Mouse (Mus musculus): ENCODE measurements around the gene Ndufaf2. TPM values are rescaled to one million over a fixed set of nuclear protein-coding genes. Genes with fewer than 3 reads are reported as not detected.

Gene Ndufaf2
- 101 TPM in 2 replicates for polyA plus RNA-seq (2015; fragmentation: Nextera tagmentation; extraction: Ambion mirVana)

DNA sequence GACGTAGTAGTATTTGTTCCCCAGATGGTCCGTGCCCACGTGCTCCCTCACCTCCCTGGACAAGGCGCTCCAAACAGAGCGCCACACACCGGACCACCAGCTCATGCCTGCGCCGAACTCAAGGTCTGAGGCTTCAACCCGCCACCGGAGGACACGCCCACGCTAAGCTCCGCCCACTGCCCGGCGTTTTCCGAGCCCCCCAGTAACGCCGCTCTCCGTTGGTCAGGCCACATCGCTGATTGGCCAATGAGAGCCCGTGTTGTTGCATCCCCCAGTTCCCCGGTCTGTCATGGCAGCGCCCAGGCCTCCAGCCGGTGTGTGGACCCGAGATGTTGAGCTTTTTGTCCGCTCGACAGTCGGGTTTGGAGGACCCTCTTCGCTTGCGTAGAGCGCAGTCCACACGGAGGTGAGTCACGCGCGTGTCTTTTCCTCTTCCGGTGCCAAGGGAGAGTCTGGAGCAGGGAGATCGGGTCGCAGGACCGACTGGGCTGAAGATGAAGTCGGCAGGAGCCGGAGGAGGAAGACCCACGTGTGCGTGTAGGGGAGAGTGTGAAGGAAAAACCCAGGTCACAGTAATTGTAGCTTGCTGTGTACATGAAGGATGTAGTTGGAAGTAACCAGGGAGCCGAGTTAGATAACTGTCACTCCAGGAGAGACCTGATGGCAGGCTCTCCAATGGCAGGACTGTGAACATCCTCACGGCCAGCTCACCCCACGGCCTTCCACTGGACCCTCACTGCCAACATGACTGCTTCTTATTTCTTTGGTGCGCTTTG lies at the start of gene Ndufaf2, which contains the start of gene Ercc8:
Ndufaf2 (minus strand) TSS at position 159 of the 776 bp plus-strand sequence.
Ercc8 (plus strand) TSS at position 267 of the 776 bp plus-strand sequence.
- peak; percentile 98 for ATAC-seq (ENCODE audit: insufficient number of reproducible peaks, insufficient read depth, low FRiP score, low TSS enrichment, low read depth)
- under 1% methylated on average over 47 of the region's 47 CpGs for WGBS

DNA sequence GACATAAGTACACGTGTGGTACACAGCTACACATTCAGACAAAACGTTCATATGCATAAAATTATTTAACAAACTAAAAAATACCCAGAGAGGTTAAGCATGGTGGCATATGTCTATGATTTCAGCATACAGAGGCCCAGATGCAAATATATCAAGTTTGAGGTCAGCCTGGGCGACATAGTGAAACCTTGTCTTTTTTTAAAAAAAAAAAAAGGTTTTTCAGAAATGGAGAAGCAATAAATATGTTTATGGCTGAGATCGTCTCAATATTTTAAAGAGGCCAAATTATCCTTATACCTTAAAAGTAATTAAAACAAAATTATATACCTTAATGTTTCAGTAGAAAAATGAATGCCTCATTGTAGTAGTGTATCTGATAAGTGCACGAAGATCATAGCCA lies 49.7 kb upstream of the Ndufaf2 start:
- Histone ChIP-seq H3K27me3 (peaks cover 1% of the 10 kb centered on the region), H3K27ac (no peak overlapping the region), H3K36me3 (no peaks in the 10 kb centered on the region), H3K9ac (no peak overlapping the region), H3K9me3 (no peaks in the 10 kb centered on the region), H3K4me2 (no peak overlapping the region), H3K4me3 (no peak overlapping the region), H3K4me1 (no peaks in the 10 kb centered on the region)
- WGBS = 63% methylated on average over 5 of the region's 5 CpGs
- ATAC-seq (ENCODE audit: insufficient number of reproducible peaks, insufficient read depth, low FRiP score, low TSS enrichment, low read depth) = no peak

More for the DNA sequence above, at the start of gene Ndufaf2, which contains the start of gene Ercc8:
- H3K27ac ChIP-seq = no peak within 1 kb of the TSS
- no peaks in the 10 kb centered on the region for H3K27me3 ChIP-seq
- H3K36me3 ChIP-seq = peaks cover 15% of the 10 kb centered on the region
- peaks cover 13% of the 10 kb centered on the region for H3K4me1 ChIP-seq
- H3K9me3 ChIP-seq = no peaks in the 10 kb centered on the region
- peak within 1 kb of the TSS; percentile 82 for H3K9ac ChIP-seq
- H3K4me2 ChIP-seq = peak within 1 kb of the TSS; percentile 74
- peak within 1 kb of the TSS; percentile 85 for H3K4me3 ChIP-seq

DNA sequence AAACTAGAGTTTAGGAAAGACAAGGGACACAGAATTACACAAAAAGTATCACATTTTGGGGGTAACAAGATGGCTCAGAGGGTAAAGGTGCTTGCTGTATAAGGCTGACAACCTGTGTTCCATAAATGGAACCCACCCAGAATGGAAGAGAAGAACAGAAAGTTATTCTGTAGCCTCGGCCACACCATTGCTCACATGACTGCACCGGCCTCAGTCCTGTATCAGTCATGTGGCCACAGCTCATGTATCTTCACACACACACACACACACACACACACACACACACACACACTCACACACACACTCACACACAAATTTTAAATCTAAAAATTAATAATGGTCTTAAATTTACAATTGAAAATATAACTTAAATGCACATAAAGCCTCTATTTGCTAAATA lies 49.0 kb upstream of the Ndufaf2 start:
- no peaks in the 10 kb centered on the region for H3K36me3 ChIP-seq
- H3K4me3 ChIP-seq = no peak overlapping the region
- no peaks in the 10 kb centered on the region for H3K9me3 ChIP-seq
- WGBS = 85% methylated on average over 2 of the region's 2 CpGs
- ATAC-seq (ENCODE audit: insufficient number of reproducible peaks, insufficient read depth, low FRiP score, low TSS enrichment, low read depth) = no peak
- no peak overlapping the region for H3K4me2 ChIP-seq
- no peaks in the 10 kb centered on the region for H3K27me3 ChIP-seq
- H3K4me1 ChIP-seq = no peaks in the 10 kb centered on the region
- no peak overlapping the region for H3K9ac ChIP-seq
- no peak overlapping the region for H3K27ac ChIP-seq

DNA sequence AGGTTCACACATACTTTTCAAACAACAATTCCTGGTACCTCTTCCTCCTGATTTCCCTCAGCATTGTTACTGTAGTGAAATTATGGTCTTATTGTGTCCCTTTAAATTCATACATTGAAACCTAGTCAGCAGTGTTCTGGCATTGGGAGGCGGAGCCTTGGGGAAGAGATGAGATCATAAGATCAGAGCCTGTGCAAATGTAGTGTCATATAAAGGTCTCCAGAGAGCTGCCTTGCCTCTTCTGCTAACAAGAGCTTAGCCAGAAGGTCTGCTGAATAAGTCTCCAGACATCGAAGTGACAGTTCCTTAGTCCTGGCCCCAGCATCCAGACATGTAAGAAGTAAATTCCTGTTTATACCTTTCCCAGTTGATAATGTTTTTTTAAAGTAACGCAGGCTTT lies 46.4 kb upstream of the Ndufaf2 start:
- no peaks in the 10 kb centered on the region for H3K27me3 ChIP-seq
- H3K9ac ChIP-seq = no peak overlapping the region
- WGBS = 82% methylated on average over 3 of the region's 3 CpGs
- no peak overlapping the region for H3K4me3 ChIP-seq
- H3K36me3 ChIP-seq = no peaks in the 10 kb centered on the region
- H3K4me2 ChIP-seq = no peak overlapping the region
- H3K27ac ChIP-seq = no peak overlapping the region
- ATAC-seq (ENCODE audit: insufficient number of reproducible peaks, insufficient read depth, low FRiP score, low TSS enrichment, low read depth) = no peak
- no peaks in the 10 kb centered on the region for H3K9me3 ChIP-seq
- no peaks in the 10 kb centered on the region for H3K4me1 ChIP-seq

DNA sequence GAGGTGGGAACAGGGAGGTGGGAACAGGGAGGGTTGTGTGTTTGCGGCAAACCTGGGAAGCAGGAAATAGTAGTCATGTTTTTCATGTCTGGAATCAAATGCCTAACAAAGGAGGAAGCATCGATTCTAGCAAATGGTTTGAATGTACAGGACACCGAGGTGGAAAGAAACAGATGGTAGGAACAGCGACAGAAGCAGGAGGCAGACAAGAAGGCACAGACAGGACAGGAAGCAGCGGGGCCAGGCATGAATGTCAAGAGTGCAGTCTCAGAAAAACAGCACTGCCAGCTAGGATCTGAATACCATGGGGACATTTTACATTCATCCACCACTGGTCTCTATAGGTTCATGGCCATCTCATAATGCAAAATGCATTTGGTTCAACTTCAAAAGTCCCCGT lies 37.1 kb upstream of the Ndufaf2 start:
- Histone ChIP-seq H3K9ac (no peak overlapping the region), H3K27ac (no peak overlapping the region), H3K4me1 (no peaks in the 10 kb centered on the region), H3K9me3 (no peaks in the 10 kb centered on the region), H3K27me3 (no peaks in the 10 kb centered on the region), H3K36me3 (peaks cover 18% of the 10 kb centered on the region; the same call in 1 of the 2 replicates), H3K4me2 (no peak overlapping the region), H3K4me3 (no peak overlapping the region)
- WGBS = 87% methylated on average over 6 of the region's 6 CpGs
- no peak for ATAC-seq (ENCODE audit: insufficient number of reproducible peaks, insufficient read depth, low FRiP score, low TSS enrichment, low read depth)

DNA sequence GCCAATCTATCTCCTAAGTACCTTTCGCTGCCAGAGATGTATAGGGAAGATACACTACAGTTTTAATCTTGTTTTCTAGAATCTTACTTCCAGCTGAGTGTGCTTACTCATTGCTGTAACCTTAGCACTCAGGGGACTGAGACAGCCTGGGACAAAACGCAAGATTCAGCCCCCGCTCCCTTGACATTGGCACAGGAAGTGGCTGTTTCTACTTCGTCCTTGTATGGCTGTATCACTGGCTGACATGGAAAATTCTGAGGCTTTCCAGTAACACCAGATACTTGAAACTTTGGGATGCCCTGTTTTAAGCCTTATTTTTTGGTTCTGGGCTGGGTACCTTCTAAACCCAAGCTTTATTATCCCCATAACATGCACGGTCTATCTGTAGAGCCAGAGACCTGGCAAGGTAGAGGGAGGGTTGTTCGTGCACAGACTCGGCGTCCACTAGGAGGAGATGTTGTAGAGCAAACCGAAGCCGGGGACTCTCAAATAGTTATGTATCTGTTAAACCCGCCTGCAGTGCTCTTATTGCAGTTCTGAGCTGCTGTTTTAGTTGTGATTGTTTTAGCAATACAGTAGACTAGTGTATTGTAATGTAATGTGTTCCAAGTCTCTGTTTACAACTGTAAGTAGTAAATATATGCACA lies 32.8 kb upstream of the Ndufaf2 start:
- 56% methylated on average over 11 of the region's 11 CpGs for WGBS
- H3K4me2 ChIP-seq = no peak overlapping the region
- H3K9me3 ChIP-seq = no peaks in the 10 kb centered on the region
- H3K36me3 ChIP-seq = peaks cover 31% of the 10 kb centered on the region
- no peak for ATAC-seq (ENCODE audit: insufficient number of reproducible peaks, insufficient read depth, low FRiP score, low TSS enrichment, low read depth)
- H3K4me3 ChIP-seq = no peak overlapping the region
- H3K27me3 ChIP-seq = no peaks in the 10 kb centered on the region
- no peak overlapping the region for H3K27ac ChIP-seq
- H3K4me1 ChIP-seq = no peaks in the 10 kb centered on the region
- H3K9ac ChIP-seq = no peak overlapping the region

DNA sequence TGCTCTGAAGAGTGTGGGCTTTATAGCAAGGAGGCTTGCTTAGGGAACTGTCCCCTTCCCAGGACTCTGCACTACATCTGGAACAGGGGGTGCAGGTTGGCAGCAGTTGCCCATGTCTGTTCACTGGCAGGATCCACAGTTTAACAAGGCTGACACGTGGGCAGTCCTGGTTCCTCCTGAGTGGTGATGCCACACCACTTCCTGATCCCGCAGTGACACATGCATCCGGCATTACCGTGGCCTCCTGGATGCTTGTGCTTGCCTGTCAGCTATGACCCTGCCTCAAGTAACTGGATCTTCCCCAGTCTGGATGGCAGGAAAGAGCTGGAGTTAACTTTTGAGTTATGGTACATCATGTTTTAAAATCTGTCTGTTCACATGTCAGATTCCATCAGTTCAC lies 29.6 kb upstream of the Ndufaf2 start:
- no peaks in the 10 kb centered on the region for H3K4me1 ChIP-seq
- ATAC-seq (ENCODE audit: insufficient number of reproducible peaks, insufficient read depth, low FRiP score, low TSS enrichment, low read depth) = no peak
- H3K9me3 ChIP-seq = no peaks in the 10 kb centered on the region
- no peak overlapping the region for H3K4me2 ChIP-seq
- peaks cover 40% of the 10 kb centered on the region for H3K36me3 ChIP-seq
- H3K27me3 ChIP-seq = no peaks in the 10 kb centered on the region
- WGBS = 89% methylated on average over 4 of the region's 4 CpGs
- H3K9ac ChIP-seq = no peak overlapping the region
- H3K4me3 ChIP-seq = no peak overlapping the region
- H3K27ac ChIP-seq = no peak overlapping the region

DNA sequence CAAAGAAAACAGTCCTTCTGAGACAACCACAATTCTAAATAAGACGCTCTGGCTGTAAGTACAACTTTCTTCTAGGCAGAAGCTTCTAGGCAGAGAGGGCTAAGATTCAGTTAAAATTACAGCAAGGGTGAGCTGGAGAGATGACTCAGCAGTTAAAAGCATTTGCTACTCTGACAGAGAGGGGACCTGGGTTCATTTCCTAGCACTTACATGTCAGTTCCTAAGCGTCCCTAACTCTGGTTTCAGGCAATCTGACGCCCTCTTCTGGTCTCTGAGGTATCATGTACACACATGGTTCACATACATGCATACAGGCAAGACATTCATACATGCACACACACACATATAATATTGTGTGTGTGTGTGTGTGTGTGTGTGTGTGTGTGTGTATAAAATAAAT lies 27.1 kb upstream of the Ndufaf2 start:
- no peak overlapping the region for H3K9ac ChIP-seq
- H3K4me2 ChIP-seq = no peak overlapping the region
- ATAC-seq (ENCODE audit: insufficient number of reproducible peaks, insufficient read depth, low FRiP score, low TSS enrichment, low read depth) = no peak
- H3K27ac ChIP-seq = no peak overlapping the region
- peaks cover 61% of the 10 kb centered on the region for H3K36me3 ChIP-seq
- no peak overlapping the region for H3K4me3 ChIP-seq
- H3K27me3 ChIP-seq = no peaks in the 10 kb centered on the region
- no peaks in the 10 kb centered on the region for H3K4me1 ChIP-seq
- 93% methylated on average over 3 of the region's 3 CpGs for WGBS
- no peaks in the 10 kb centered on the region for H3K9me3 ChIP-seq

DNA sequence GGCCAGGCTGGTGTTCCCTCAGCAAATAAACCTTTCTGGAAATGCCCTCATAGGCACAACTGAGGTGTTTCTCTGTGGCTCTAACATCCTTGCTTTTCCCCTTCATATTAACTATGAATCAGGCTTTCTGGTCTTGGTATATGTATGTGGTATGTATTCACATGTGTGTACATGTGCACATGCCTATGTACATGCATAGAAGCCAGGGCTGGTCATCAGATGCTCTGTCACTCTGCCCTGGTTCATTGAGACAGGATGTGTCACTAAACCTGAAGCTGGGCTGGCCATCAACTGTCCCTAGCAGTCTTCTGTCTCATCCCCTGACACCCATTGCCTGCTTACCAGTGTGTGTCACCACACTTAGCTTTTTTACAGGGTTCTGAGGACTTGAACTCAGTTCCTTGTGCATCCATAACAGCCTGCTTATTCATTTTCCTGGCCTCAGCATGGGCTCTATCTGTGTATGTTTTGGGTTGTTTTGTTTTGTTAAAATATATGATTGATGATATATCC lies 26.4 kb upstream of the Ndufaf2 start:
- Histone ChIP-seq H3K4me1 (no peaks in the 10 kb centered on the region), H3K4me2 (no peak overlapping the region), H3K9me3 (no peaks in the 10 kb centered on the region), H3K27me3 (no peaks in the 10 kb centered on the region), H3K9ac (no peak overlapping the region), H3K36me3 (peaks cover 63% of the 10 kb centered on the region), H3K27ac (no peak overlapping the region), H3K4me3 (no peak overlapping the region)
- no peak for ATAC-seq (ENCODE audit: insufficient number of reproducible peaks, insufficient read depth, low FRiP score, low TSS enrichment, low read depth)

DNA sequence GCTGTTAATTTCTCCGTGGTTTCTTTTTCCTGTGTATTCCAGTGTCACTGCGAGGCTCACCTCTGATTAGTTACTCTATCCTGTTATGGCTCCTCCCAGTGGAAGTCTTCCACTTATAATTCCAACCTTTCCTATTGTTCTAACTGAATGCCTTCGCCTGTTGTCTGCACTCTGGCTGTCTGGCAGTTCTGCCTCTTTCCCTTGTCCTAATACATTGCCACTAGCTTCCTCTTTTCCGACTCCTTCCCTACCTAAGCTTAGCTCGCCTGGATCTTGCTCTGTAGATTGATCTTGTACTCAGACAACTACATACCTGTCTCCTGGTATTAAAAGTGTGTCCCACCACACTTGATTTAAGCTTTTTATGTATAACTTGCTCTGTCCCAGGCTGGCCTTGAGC lies 22.4 kb upstream of the Ndufaf2 start:
- H3K27ac ChIP-seq = no peak overlapping the region
- H3K9ac ChIP-seq = no peak overlapping the region
- no peaks in the 10 kb centered on the region for H3K4me1 ChIP-seq
- H3K4me3 ChIP-seq = no peak overlapping the region
- H3K27me3 ChIP-seq = no peaks in the 10 kb centered on the region
- no peaks in the 10 kb centered on the region for H3K9me3 ChIP-seq
- H3K4me2 ChIP-seq = no peak overlapping the region
- peaks cover 71% of the 10 kb centered on the region for H3K36me3 ChIP-seq
- ATAC-seq (ENCODE audit: insufficient number of reproducible peaks, insufficient read depth, low FRiP score, low TSS enrichment, low read depth) = no peak
- 83% methylated on average over 5 of the region's 5 CpGs for WGBS

DNA sequence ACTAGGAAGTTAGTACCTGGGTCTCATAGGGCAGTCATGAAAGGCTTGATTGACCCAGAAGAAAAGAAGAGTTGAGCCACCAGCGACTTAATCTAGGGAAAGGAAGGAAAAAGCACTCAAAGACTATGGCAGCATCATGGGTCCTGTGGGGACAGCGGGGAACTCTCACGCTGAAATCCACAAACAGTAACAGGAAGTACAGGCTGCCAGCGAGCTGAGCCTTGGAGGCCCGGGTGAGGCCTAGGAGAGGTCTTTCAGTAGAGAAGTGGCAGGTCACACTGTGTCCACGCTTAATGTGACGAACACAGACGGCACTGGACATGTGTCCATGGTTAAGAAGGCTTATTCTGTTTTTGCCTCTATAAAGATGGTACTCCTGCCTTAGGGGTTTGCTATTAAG lies 21.2 kb upstream of the Ndufaf2 start:
- ATAC-seq (ENCODE audit: insufficient number of reproducible peaks, insufficient read depth, low FRiP score, low TSS enrichment, low read depth) = no peak
- Histone ChIP-seq H3K4me3 (no peak overlapping the region), H3K36me3 (peaks cover 65% of the 10 kb centered on the region), H3K4me2 (no peak overlapping the region), H3K4me1 (no peaks in the 10 kb centered on the region), H3K9me3 (no peaks in the 10 kb centered on the region), H3K27ac (no peak overlapping the region), H3K9ac (no peak overlapping the region), H3K27me3 (no peaks in the 10 kb centered on the region)
- 88% methylated on average over 8 of the region's 8 CpGs for WGBS

DNA sequence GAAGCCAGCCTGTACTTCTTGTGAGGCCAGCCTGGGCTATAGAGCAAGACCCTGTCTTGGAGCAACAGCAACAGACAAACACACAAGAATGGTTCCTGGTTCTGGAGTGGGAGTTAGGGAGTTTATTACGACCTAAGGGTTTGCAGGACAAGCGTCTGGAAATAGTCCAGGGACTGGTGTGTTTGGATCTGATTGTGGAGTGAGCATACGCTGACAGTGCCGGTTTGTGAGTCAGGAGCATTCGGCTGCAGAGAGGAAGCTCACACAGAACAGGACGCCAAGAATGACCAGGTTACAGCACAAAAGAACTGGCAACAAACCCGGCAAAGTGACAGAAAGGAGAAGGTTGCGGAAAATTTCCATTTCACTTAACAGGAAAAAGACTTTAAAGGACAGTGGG lies 12.1 kb upstream of the Ndufaf2 start:
- Histone ChIP-seq H3K27me3 (no peaks in the 10 kb centered on the region), H3K27ac (no peak overlapping the region), H3K9ac (no peak overlapping the region), H3K9me3 (no peaks in the 10 kb centered on the region), H3K4me3 (no peak overlapping the region), H3K36me3 (peaks cover 29% of the 10 kb centered on the region), H3K4me2 (no peak overlapping the region), H3K4me1 (no peaks in the 10 kb centered on the region)
- ATAC-seq (ENCODE audit: insufficient number of reproducible peaks, insufficient read depth, low FRiP score, low TSS enrichment, low read depth) = no peak
- WGBS = 91% methylated on average over 8 of the region's 8 CpGs

Measured in embryonic facial prominence, embryonic 13.5 days (tissue).